Mouse (Mus musculus): Measurements from ENCODE around the gene Bin2.

- TF ChIP-seq CTCF (IDR thresholded peaks at IDR 0.05) (peak; percentile 70), EP300 (IDR thresholded peaks at IDR 0.05) (no peak)
Observed at GRCm38 (mm10) chr15:100600047-100600695, 69.2 kb downstream of the Bin2 start.

All from lung, postnatal 0 days (tissue).